Mouse (Mus musculus) thymus, adult 2 months (tissue): Measurements from ENCODE around the gene Ezh1. TPM values are rescaled to one million over a fixed set of nuclear protein-coding genes. Genes with fewer than 3 reads are reported as not detected.
A peak's percentile ranks its signal among the peaks of the same experiment; 100 is the strongest.

ENCODE experiments used
- DNase-seq: peaks from one replicate; pipeline ENCODE4 v3.0.0; 2021
- H3K27ac ChIP-seq: fragments of 200-500 bp; 2 replicates; pipeline ENCODE4 v1.5.1; 2012; ENCODE audit warnings: low read length, control low read depth; ENCODE audit not compliant: control insufficient read depth, insufficient read depth
- H3K27me3 ChIP-seq: fragments of 200-500 bp; 2 replicates; pipeline ENCODE4 v1.6.1; 2012; ENCODE audit warnings: mild to moderate bottlenecking, low read length, moderate library complexity, mixed read lengths; ENCODE audit not compliant: control insufficient read depth, insufficient read depth
- H3K36me3 ChIP-seq: fragments of 200-500 bp; 2 replicates; pipeline ENCODE4 v1.6.1; 2012; ENCODE audit warnings: mild to moderate bottlenecking, low read length, moderate library complexity; ENCODE audit not compliant: control insufficient read depth, insufficient read depth
- H3K4me1 ChIP-seq: fragments of 200-500 bp; replicated peaks from 2 replicates; pipeline ENCODE4 v1.6.1; 2012; ENCODE audit warnings: low read length; ENCODE audit not compliant: control insufficient read depth, insufficient read depth
- H3K4me3 ChIP-seq: fragments of 200-500 bp; 2 replicates; pipeline ENCODE4 v1.5.1; 2012; ENCODE audit warnings: mild to moderate bottlenecking, low read length, control low read depth, moderate library complexity; ENCODE audit not compliant: control insufficient read depth, insufficient read depth
- CTCF ChIP-seq: fragments of 200-500 bp; IDR thresholded peaks from 2 replicates; pipeline ENCODE4 v1.5.1; 2012; ENCODE audit warnings: mild to moderate bottlenecking, control low read depth, low read length, moderate library complexity, borderline replicate concordance; ENCODE audit not compliant: control insufficient read depth, poor library complexity, insufficient read depth; ENCODE audit errors: extremely low read depth
- POLR2A ChIP-seq: fragments of 200-500 bp; IDR thresholded peaks from 2 replicates; pipeline ENCODE4 v1.6.1; 2012; ENCODE audit warnings: mild to moderate bottlenecking, low read length, control low read depth, moderate library complexity; ENCODE audit not compliant: control insufficient read depth, poor library complexity, insufficient read depth; ENCODE audit errors: extremely low read depth
- WGBS: fragments of 180-500 bp; shearing (Covaris S2); methylation state at CpG from one replicate; pipeline ENCODE4 v1.1.7; 2018; 5-methylcytosine and 5-hydroxymethylcytosine counted together
- polyA plus RNA-seq: library from polyadenylated mRNA; depleted of rRNA; stranded (reverse); fragments of >200 nt; gene quantifications from 2 replicates; pipeline ENCODE4 v1.2.3, GENCODE M21; 2012

Ezh1 gene
- polyA plus RNA-seq, 1 experiment, result 43.3 TPM

GRCm38 (mm10) chr11:101263989-101264280 lies 37.7 kb upstream of the Ezh1 start:
- TF ChIP-seq CTCF (no peak), POLR2A (no peak)
- 43% methylated on average over 3 of the region's 3 CpGs for WGBS
- H3K4me3 ChIP-seq, result no peak overlapping the region
- H3K4me1 ChIP-seq, result peaks cover 20% of the 10 kb centered on the region
- H3K27ac ChIP-seq, result no peak overlapping the region
- H3K27me3 ChIP-seq, result peaks cover 24% of the 10 kb centered on the region
- DNase-seq, result no peak
- H3K36me3 ChIP-seq, result peaks cover 4% of the 10 kb centered on the region; the same call in 1 of the 2 replicates

- no peak for DNase-seq
- no peak for TF ChIP-seq CTCF
- no peak for TF ChIP-seq POLR2A
- no peak overlapping the region for H3K4me3 ChIP-seq
- 20% methylated on average over 32 of the region's 32 CpGs for WGBS
- peaks cover 24% of the 10 kb centered on the region for H3K27me3 ChIP-seq
- H3K4me1 ChIP-seq, result peaks cover 20% of the 10 kb centered on the region
- H3K36me3 ChIP-seq, result peaks cover 6% of the 10 kb centered on the region; the same call in 1 of the 2 replicates
- no peak overlapping the region for H3K27ac ChIP-seq
Measured at GRCm38 (mm10) chr11:101263138-101263988, 37.1 kb upstream of the Ezh1 start.

- DNase-seq, result no peak
- TF ChIP-seq POLR2A, result no peak
- TF ChIP-seq CTCF, result no peak
- H3K27me3 ChIP-seq, result peaks cover 24% of the 10 kb centered on the region
- H3K27ac ChIP-seq, result no peak overlapping the region
- WGBS, result 8% methylated on average over 24 of the region's 24 CpGs
- H3K36me3 ChIP-seq, result peaks cover 6% of the 10 kb centered on the region; the same call in 1 of the 2 replicates
- no peak overlapping the region for H3K4me3 ChIP-seq
- H3K4me1 ChIP-seq, result peaks cover 20% of the 10 kb centered on the region
Measured at GRCm38 (mm10) chr11:101262272-101262967, 36.2 kb upstream of the Ezh1 start.

GRCm38 (mm10) chr11:101260826-101261380 lies 34.6 kb upstream of the Ezh1 start:
- H3K27me3 ChIP-seq, result peaks cover 24% of the 10 kb centered on the region
- TF ChIP-seq POLR2A (no peak), CTCF (0 out of 2 replicates have a peak, but pooled peaks have one; percentile 11)
- 5% methylated on average over 30 of the region's 30 CpGs for WGBS
- DNase-seq, result no peak
- peaks cover 20% of the 10 kb centered on the region for H3K4me1 ChIP-seq
- H3K27ac ChIP-seq, result no peak overlapping the region
- peaks cover 6% of the 10 kb centered on the region; the same call in 1 of the 2 replicates for H3K36me3 ChIP-seq
- peak overlapping the region; percentile 21 for H3K4me3 ChIP-seq

- TF ChIP-seq POLR2A (no peak), CTCF (no peak)
- DNase-seq, result no peak
- H3K4me3 ChIP-seq, result peak within 1 kb of the TSS; percentile 21
- H3K4me1 ChIP-seq, result peaks cover 17% of the 10 kb centered on the region
- WGBS, result 4% methylated on average over 43 of the region's 43 CpGs
- peaks cover 22% of the 10 kb centered on the region for H3K27me3 ChIP-seq
- peaks cover 6% of the 10 kb centered on the region; the same call in 1 of the 2 replicates for H3K36me3 ChIP-seq
- no peak within 1 kb of the TSS for H3K27ac ChIP-seq
Measured at GRCm38 (mm10) chr11:101259948-101260825, 33.9 kb upstream of the Ezh1 start, which contains the start of gene Wnk4. TSS of gene Wnk4 (plus strand) at chr11:101260567.

- TF ChIP-seq POLR2A (no peak), CTCF (no peak)
- no peak for DNase-seq
- Histone ChIP-seq H3K27ac (no peak overlapping the region), H3K4me3 (no peak overlapping the region), H3K4me1 (peaks cover 17% of the 10 kb centered on the region), H3K27me3 (peaks cover 22% of the 10 kb centered on the region), H3K36me3 (peaks cover 6% of the 10 kb centered on the region; the same call in 1 of the 2 replicates)
- 83% methylated on average over 6 of the region's 6 CpGs for WGBS
Measured at GRCm38 (mm10) chr11:101259261-101259712, 33.0 kb upstream of the Ezh1 start.
